Mouse (Mus musculus) thymus, adult 2 months (tissue): ENCODE data around the gene Agmat.

Experiments
- CTCF ChIP-seq: fragments of 200-500 bp; IDR thresholded peaks from 2 replicates; pipeline ENCODE4 v1.5.1; 2012; ENCODE audit warnings: mild to moderate bottlenecking, control low read depth, low read length, moderate library complexity, borderline replicate concordance; ENCODE audit not compliant: control insufficient read depth, poor library complexity, insufficient read depth; ENCODE audit errors: extremely low read depth
- POLR2A ChIP-seq: fragments of 200-500 bp; IDR thresholded peaks from 2 replicates; pipeline ENCODE4 v1.6.1; 2012; ENCODE audit warnings: mild to moderate bottlenecking, low read length, control low read depth, moderate library complexity; ENCODE audit not compliant: control insufficient read depth, poor library complexity, insufficient read depth; ENCODE audit errors: extremely low read depth

- TF ChIP-seq POLR2A (no peak), CTCF (no peak)
These were observed 4.6 kb upstream of the Agmat start for GRCm38 (mm10) chr4:141741856-141742255.
